Mouse (Mus musculus) erythroblast, adult 5-6 weeks (primary cell): ENCODE data around the gene Exoc2. TPM values are rescaled to one million over a fixed set of nuclear protein-coding genes. Genes with fewer than 3 reads are reported as not detected.

Source experiments
- ATAC-seq: replicated peaks from 2 replicates; pipeline ENCODE4 v1.8.0; 2016; ENCODE audit warnings: moderate number of reproducible peaks, mild to moderate bottlenecking, moderate TSS enrichment, inconsistent platforms; ENCODE audit not compliant: poor library complexity, low FRiP score, severe bottlenecking
- total RNA-seq, 2 experiments: library from RNA; stranded (forward) in 1 of 2; stranded (reverse) in 1 of 2; fragments of 150-400 nt in 1 of 2; fragments of 200-764, 138-1000 nt in 1 of 2; gene quantifications; 2 replicates each; pipeline versions ENCODE4 v1.2.3 to v1.2.4; 2015 to 2017; ENCODE audit warnings: low replicate concordance in 2 of 2

Exoc2 gene
- total RNA-seq, 2 experiments from 2014 or later: 29.7 to 40.2 TPM

GRCm38 (mm10) chr13:30976536-30977084 lies 2.7 kb upstream of the Exoc2 start:
- no peak for ATAC-seq

GRCm38 (mm10) chr13:30974247-30974630 lies 346 bp upstream of the Exoc2 start:
- no peak for ATAC-seq

- 0 out of 2 replicates have a peak, but pooled peaks have one; percentile 28 for ATAC-seq
These were observed 1.8 kb downstream of the Exoc2 start for GRCm38 (mm10) chr13:30972102-30972501.

- ATAC-seq: no peak
These were observed 2.8 kb downstream of the Exoc2 start for GRCm38 (mm10) chr13:30971047-30971446.

GRCm38 (mm10) chr13:30968311-30968710 lies 5.6 kb downstream of the Exoc2 start:
- ATAC-seq: no peak

- no peak for ATAC-seq
These were observed 7.4 kb downstream of the Exoc2 start for GRCm38 (mm10) chr13:30966507-30966911.

- ATAC-seq: peak; percentile 72
These were observed 12.0 kb downstream of the Exoc2 start for GRCm38 (mm10) chr13:30961932-30962331.

- ATAC-seq: peak; percentile 92
These were observed 13.2 kb downstream of the Exoc2 start for GRCm38 (mm10) chr13:30960714-30961113.

GRCm38 (mm10) chr13:30953580-30953979 lies 20.3 kb downstream of the Exoc2 start:
- no peak for ATAC-seq

GRCm38 (mm10) chr13:30952044-30952443 lies 21.8 kb downstream of the Exoc2 start:
- no peak for ATAC-seq

GRCm38 (mm10) chr13:30949181-30949580 lies 24.7 kb downstream of the Exoc2 start:
- no peak for ATAC-seq

- ATAC-seq: no peak; the same call in 1 of the 2 replicates
These were observed 26.4 kb downstream of the Exoc2 start, which contains the start of gene Hus1b for GRCm38 (mm10) chr13:30947540-30947939. TSS of gene Hus1b (minus strand) at chr13:30947759.

GRCm38 (mm10) chr13:30947129-30947528 lies 26.8 kb downstream of the Exoc2 start:
- peak; percentile 46; the same call in 1 of the 2 replicates for ATAC-seq

GRCm38 (mm10) chr13:30945788-30946187 lies 28.1 kb downstream of the Exoc2 start:
- ATAC-seq: no peak

GRCm38 (mm10) chr13:30932972-30933371 lies 40.9 kb downstream of the Exoc2 start:
- ATAC-seq: no peak

- ATAC-seq: peak; percentile 90
These were observed 42.3 kb downstream of the Exoc2 start for GRCm38 (mm10) chr13:30931613-30932012.

GRCm38 (mm10) chr13:30929119-30929518 lies 44.8 kb downstream of the Exoc2 start:
- ATAC-seq: no peak

- ATAC-seq: no peak
These were observed 49.6 kb downstream of the Exoc2 start for GRCm38 (mm10) chr13:30924269-30924668.

GRCm38 (mm10) chr13:30921914-30922313 lies 52.0 kb downstream of the Exoc2 start:
- ATAC-seq: no peak

GRCm38 (mm10) chr13:30913757-30914156 lies 60.1 kb downstream of the Exoc2 start:
- no peak for ATAC-seq

- no peak for ATAC-seq
These were observed 60.9 kb downstream of the Exoc2 start for GRCm38 (mm10) chr13:30913028-30913427.
